Mouse (Mus musculus) stomach, embryonic 15.5 days (tissue): ENCODE data around the gene Defb42. TPM values are rescaled to one million over a fixed set of nuclear protein-coding genes. Genes with fewer than 3 reads are reported as not detected.

Experiments
- ATAC-seq: fragments of 200-750 bp; cut with Nextera tagmentation; 2 replicates; pipeline ENCODE4 v1.8.0; 2017; ENCODE audit warnings: low read depth, moderate number of reproducible peaks, moderate TSS enrichment; ENCODE audit not compliant: insufficient read depth, low FRiP score
- H3K27ac ChIP-seq: fragments of 300-500 bp; sonication (generic); 2 replicates; pipeline ENCODE4 v1.5.1; 2015; ENCODE audit warnings: mild to moderate bottlenecking, inconsistent platforms
- H3K27me3 ChIP-seq: fragments of 300-500 bp; sonication (generic); replicated peaks from 2 replicates; pipeline ENCODE4 v1.6.1; 2015; ENCODE audit warnings: inconsistent platforms
- H3K36me3 ChIP-seq: fragments of 300-500 bp; sonication (generic); 2 replicates; pipeline ENCODE4 v1.6.1; 2015; ENCODE audit warnings: inconsistent platforms
- H3K4me1 ChIP-seq: fragments of 300-500 bp; sonication (generic); 2 replicates; pipeline ENCODE4 v1.6.1; 2015; ENCODE audit warnings: inconsistent platforms
- H3K4me2 ChIP-seq: fragments of 300-500 bp; sonication (generic); 2 replicates; pipeline ENCODE4 v1.6.1; 2015; ENCODE audit warnings: mild to moderate bottlenecking, inconsistent platforms
- H3K4me3 ChIP-seq: fragments of 300-500 bp; sonication (generic); replicated peaks from 2 replicates; pipeline ENCODE4 v1.5.1; 2015; ENCODE audit warnings: inconsistent platforms
- H3K9ac ChIP-seq: fragments of 300-500 bp; sonication (generic); 2 replicates; pipeline ENCODE4 v1.6.1; 2015; ENCODE audit warnings: inconsistent platforms
- H3K9me3 ChIP-seq: fragments of 300-500 bp; sonication (generic); 2 replicates; pipeline ENCODE4 v1.6.1; 2016; ENCODE audit warnings: inconsistent platforms
- WGBS: fragments of 180-500 bp; shearing (Covaris S2); methylation state at CpG from one replicate; pipeline ENCODE4 v1.1.7; 2015; 5-methylcytosine and 5-hydroxymethylcytosine counted together
- polyA plus RNA-seq: library from polyadenylated mRNA; unstranded; fragments of >200 nt; fragmentation: Nextera tagmentation; extraction: Ambion mirVana; gene quantifications from 2 replicates; pipeline ENCODE4 v1.2.1, GENCODE M21; 2015

Gene Defb42
- polyA plus RNA-seq, 1 experiment from 2014 or later = not detected

- H3K27ac ChIP-seq = no peak overlapping the region
- no peak overlapping the region for H3K4me3 ChIP-seq
- 50% methylated on average over 2 of the region's 2 CpGs for WGBS
- no peaks in the 10 kb centered on the region for H3K4me1 ChIP-seq
- no peaks in the 10 kb centered on the region for H3K9me3 ChIP-seq
- H3K9ac ChIP-seq = no peak overlapping the region
- no peak overlapping the region for H3K4me2 ChIP-seq
- no peaks in the 10 kb centered on the region for H3K36me3 ChIP-seq
- H3K27me3 ChIP-seq = no peaks in the 10 kb centered on the region
- ATAC-seq = peak; percentile 79; the same call in 1 of the 2 replicates
Measured at GRCm38 (mm10) chr14:63062184-63062583, 15.4 kb downstream of the Defb42 start.

GRCm38 (mm10) chr14:63065391-63065790 lies 18.6 kb downstream of the Defb42 start:
- Histone ChIP-seq H3K36me3 (no peaks in the 10 kb centered on the region), H3K9me3 (no peaks in the 10 kb centered on the region), H3K4me3 (no peak overlapping the region), H3K4me1 (no peaks in the 10 kb centered on the region), H3K4me2 (no peak overlapping the region), H3K27me3 (no peaks in the 10 kb centered on the region), H3K27ac (no peak overlapping the region), H3K9ac (no peak overlapping the region)
- 74% methylated on average over 5 of the region's 5 CpGs for WGBS
- no peak for ATAC-seq

GRCm38 (mm10) chr14:63066630-63067310 lies 20.0 kb downstream of the Defb42 start:
- Histone ChIP-seq H3K36me3 (no peaks in the 10 kb centered on the region), H3K9ac (no peak overlapping the region), H3K4me2 (peak overlapping the region; percentile 2; the same call in 1 of the 2 replicates), H3K9me3 (no peaks in the 10 kb centered on the region), H3K27me3 (no peaks in the 10 kb centered on the region), H3K4me1 (no peaks in the 10 kb centered on the region), H3K27ac (no peak overlapping the region), H3K4me3 (no peak overlapping the region)
- 26% methylated on average over 16 of the region's 16 CpGs for WGBS
- no peak for ATAC-seq

- ATAC-seq = peak; percentile 72
- no peaks in the 10 kb centered on the region for H3K27me3 ChIP-seq
- no peaks in the 10 kb centered on the region for H3K36me3 ChIP-seq
- WGBS = 27% methylated on average over 15 of the region's 15 CpGs
- H3K9me3 ChIP-seq = no peaks in the 10 kb centered on the region
- H3K4me3 ChIP-seq = no peak overlapping the region
- no peaks in the 10 kb centered on the region for H3K4me1 ChIP-seq
- H3K27ac ChIP-seq = no peak overlapping the region
- H3K9ac ChIP-seq = no peak overlapping the region
- no peak overlapping the region for H3K4me2 ChIP-seq
Measured at GRCm38 (mm10) chr14:63067708-63068107, 20.9 kb downstream of the Defb42 start.

Other genes starting within 250 kb of the Defb42 start
- 5.0 and 5.3 TPM in 2 replicates for gene Wdfy2, start 209.3 kb upstream of the Defb42 start, polyA plus RNA-seq
- gene Defb48, start 62.5 kb upstream of the Defb42 start, polyA plus RNA-seq = not detected in 2 replicates
- not detected in 2 replicates for gene Defb47, start 48.9 kb upstream of the Defb42 start, polyA plus RNA-seq
- gene Defb43, start 35.2 kb upstream of the Defb42 start, polyA plus RNA-seq = not detected in 2 replicates
- not detected in 2 replicates for gene Defb30, start 3.0 kb downstream of the Defb42 start, polyA plus RNA-seq